ENCODE assay signal across 9 mouse cellular contexts in genomic region chr1:192190508-192191321, GRCm38 (mm10). TPM values are rescaled to one million over a fixed set of nuclear protein-coding genes. Genes with fewer than 3 reads are reported as not detected.
A peak's percentile ranks its signal among the peaks of the same experiment; 100 is the strongest.
DNase-seq lines count a peak whose midpoint lies in the region; ATAC-seq and TF ChIP-seq lines count a peak whose summit lies in the region.
"Had no signal": no experiment of that assay in that cellular context is flagged by ENCODE, and none has a peak within 500 bp of the region (broad histone marks: within the 10 kb centered on the region; RNA-seq: fewer than 3 reads in every experiment).

Gene Kcnh1 (plus strand): TSS chr1:192190774.

- peak within 1 kb of the TSS; percentile 92 for H3K27ac ChIP-seq in cortical plate, adult 2 months (ENCODE audit: insufficient read depth, low read length)
- H3K27ac ChIP-seq in intestine, embryonic 14.5 days (ENCODE audit: low read depth), result no peak within 1 kb of the TSS
- H3K27ac ChIP-seq: macrophage had no signal

- intact Hi-C loops in gastrocnemius, postnatal 14 days (cut with DNase I; ENCODE audit: low total_unique reads), result loop anchor here (5.0 kb wide), 2 partner anchors 407 to 522 kb away; no protein-coding TSS in a partner anchor

- peak; percentile 92 for ATAC-seq in intestine, embryonic 14.5 days (replicated peaks; ENCODE audit: low FRiP score, low TSS enrichment, low read depth)

- peaks cover 21% of the 10 kb centered on the region for H3K27me3 ChIP-seq in intestine, embryonic 14.5 days (replicated peaks; ENCODE audit: control insufficient read depth, insufficient read depth, low read length)
- H3K27me3 ChIP-seq in megakaryocyte, embryonic 14.5 days (replicated peaks), result peaks cover 55% of the 10 kb centered on the region

- peak; percentile 92 to 95 for DNase-seq in adrenal gland, adult 18-20 months (ENCODE audit: low spot score in 2 of 2)
- peak; percentile 86 for DNase-seq in gastrocnemius, postnatal 14 days
- peak; percentile 95 for DNase-seq in intestine, embryonic 14.5 days (ENCODE audit: low spot score)
- peak; percentile 80 to 95 for DNase-seq in left cerebral cortex, adult 9 months (ENCODE audit: low spot score in 2 of 2)
- peak; percentile 97 for DNase-seq in right cerebral cortex, postnatal 14 days
- DNase-seq in urinary bladder, postnatal 14 days (ENCODE audit: low spot score), result peak; percentile 89

- H3K4me2 ChIP-seq in intestine, embryonic 14.5 days (ENCODE audit: low read length), result peak within 1 kb of the TSS; percentile 87

- peak; percentile 94 for TF ChIP-seq CTCF in cortical plate, adult 2 months (IDR thresholded peaks at IDR 0.05; ENCODE audit: extremely low read depth, insufficient read depth, low read length)

- no peak for TF ChIP-seq POLR2A in cortical plate, adult 2 months (IDR thresholded peaks at IDR 0.05; ENCODE audit: extremely low read depth, insufficient read depth, low read length)

- peak within 1 kb of the TSS; percentile 92 for H3K4me3 ChIP-seq in cortical plate, adult 2 months (ENCODE audit: insufficient read depth, low read length)
- H3K4me3 ChIP-seq in intestine, embryonic 14.5 days (ENCODE audit: low read depth, low read length), result peak within 1 kb of the TSS; percentile 50
- H3K4me3 ChIP-seq in megakaryocyte, embryonic 14.5 days (replicated peaks), result peak within 1 kb of the TSS; percentile 50

- H3K9me3 ChIP-seq in intestine, embryonic 14.5 days (ENCODE audit: control insufficient read depth, low read length), result no peaks in the 10 kb centered on the region
- no peaks in the 10 kb centered on the region for H3K9me3 ChIP-seq in megakaryocyte, embryonic 14.5 days

- WGBS in intestine, embryonic 14.5 days, result 1% methylated on average over 60 of the region's 73 CpGs

- H3K4me1 ChIP-seq in cortical plate, adult 2 months (ENCODE audit: control insufficient read depth, insufficient read depth, low read length), result peaks cover 2% of the 10 kb centered on the region; the same call in 1 of the 2 replicates
- H3K4me1 ChIP-seq in intestine, embryonic 14.5 days (replicated peaks; ENCODE audit: control insufficient read depth, insufficient read depth, low read length), result peaks cover 7% of the 10 kb centered on the region; the same call in 1 of the 2 replicates
- H3K4me1 ChIP-seq in megakaryocyte, embryonic 14.5 days, result peaks cover 6% of the 10 kb centered on the region; the same call in 1 of the 2 replicates

- H3K9ac ChIP-seq in intestine, embryonic 14.5 days (ENCODE audit: low read length), result peak within 1 kb of the TSS; percentile 42; the same call in 1 of the 2 replicates

- H3K36me3 ChIP-seq in intestine, embryonic 14.5 days (ENCODE audit: control insufficient read depth, insufficient read depth, low read length), result no peaks in the 10 kb centered on the region
- H3K36me3 ChIP-seq in megakaryocyte, embryonic 14.5 days (replicated peaks; ENCODE audit: low read length), result no peaks in the 10 kb centered on the region

RNA-seq across cellular contexts. Expression of gene Kcnh1, which starts in this region (rescaled TPM):
- total RNA-seq in adrenal gland, adult 18-20 months (2021), result under 1 TPM; 0.07 to 0.19 TPM
- polyA plus RNA-seq in cortical plate, adult 2 months (2012; rRNA removed), result 30.9 and 31.3 TPM in 2 replicates
- under 1 TPM; 0.04 to 0.07 TPM for total RNA-seq in gastrocnemius, postnatal 14 days (2021)
- polyA plus RNA-seq in intestine, embryonic 14.5 days (2014; fragmentation: Nextera tagmentation; extraction: Ambion mirVana), result 0.85 and 0.87 TPM in 2 replicates
- not detected in 2 replicates for polyA plus RNA-seq in megakaryocyte, embryonic 14.5 days (2012; ENCODE audit: insufficient read depth, low replicate concordance)
- polyA plus RNA-seq: macrophage had no signal

Comparison
In these comparisons a context has a peak if more than half of its experiments do, and no peak if none do; other contexts are left out.
1. RNA of gene Kcnh1 (polyA plus RNA-seq): 30.9 to 31.3 TPM in cortical plate, adult 2 months; 0.85 to 0.87 TPM in intestine, embryonic 14.5 days and not detected in megakaryocyte, embryonic 14.5 days; every median in the first group is over 10 times any median in the second.
2. Peak in DNase-seq in adrenal gland, adult 18-20 months; RNA of the gene not detected or under 1 TPM.
3. Peak in DNase-seq in gastrocnemius, postnatal 14 days; RNA of the gene not detected or under 1 TPM.
4. Peak in DNase-seq, ATAC-seq, H3K4me3 ChIP-seq, H3K9ac ChIP-seq and H3K4me2 ChIP-seq in intestine, embryonic 14.5 days; RNA of the gene not detected or under 1 TPM.
5. Peak in every context shown above with its lines, with median percentiles within 50 percentile points of each other: DNase-seq and H3K4me3 ChIP-seq.